Mouse (Mus musculus) ES-Bruce4 (cell line): ENCODE data around the gene Hsd17b14. TPM values are rescaled to one million over a fixed set of nuclear protein-coding genes. Genes with fewer than 3 reads are reported as not detected.

Source experiments
- H3K27ac ChIP-seq: 2 replicates; pipeline ENCODE4 v1.5.1; 2012; ENCODE audit warnings: low read length, inconsistent platforms; ENCODE audit not compliant: insufficient read depth
- H3K27me3 ChIP-seq: 2 replicates; pipeline ENCODE4 v1.6.1; 2012; ENCODE audit warnings: mild to moderate bottlenecking, low read length, inconsistent platforms; ENCODE audit not compliant: control insufficient read depth, poor library complexity, insufficient read depth, severe bottlenecking
- H3K36me3 ChIP-seq: 2 replicates; pipeline ENCODE4 v1.6.1; 2012; ENCODE audit warnings: inconsistent platforms, mild to moderate bottlenecking, low read length, moderate library complexity; ENCODE audit not compliant: control insufficient read depth, poor library complexity, insufficient read depth, severe bottlenecking
- H3K4me1 ChIP-seq: one replicate; pipeline ENCODE4 v1.8.1; 2011; ENCODE audit warnings: low read length; ENCODE audit not compliant: control insufficient read depth, insufficient read depth
- H3K4me3 ChIP-seq: 2 replicates; pipeline ENCODE4 v1.5.1; 2011; ENCODE audit warnings: low read depth, mild to moderate bottlenecking, low read length
- H3K9ac ChIP-seq: 2 replicates; pipeline ENCODE4 v1.6.1; 2012; ENCODE audit warnings: low read depth, mild to moderate bottlenecking, inconsistent platforms; ENCODE audit not compliant: poor library complexity, severe bottlenecking
- H3K9me3 ChIP-seq: replicated peaks from 2 replicates; pipeline ENCODE4 v1.6.1; 2012; ENCODE audit warnings: mild to moderate bottlenecking, low read length, inconsistent platforms; ENCODE audit not compliant: control insufficient read depth, poor library complexity, insufficient read depth, severe bottlenecking
- CTCF ChIP-seq: IDR thresholded peaks from one replicate; pipeline ENCODE4 v1.8.1; 2011; ENCODE audit warnings: low read depth, low read length
- EP300 ChIP-seq: IDR thresholded peaks from 2 replicates; pipeline ENCODE4 v1.6.1; 2011; ENCODE audit warnings: low read depth, low read length; ENCODE audit not compliant: insufficient read depth
- POLR2A ChIP-seq: IDR thresholded peaks from one replicate; pipeline ENCODE4 v1.8.1; 2011; ENCODE audit warnings: low read length; ENCODE audit not compliant: insufficient read depth
- polyA plus RNA-seq: library from polyadenylated mRNA; stranded (reverse); fragments of >200 nt; gene quantifications from 2 replicates; pipeline ENCODE4 v1.2.4, GENCODE M21; 2011; ENCODE audit warnings: low read depth; ENCODE audit not compliant: missing spikeins, insufficient read depth, insufficient read length

The Hsd17b14 gene
- polyA plus RNA-seq, 1 experiment: 55.0 TPM

DNA sequence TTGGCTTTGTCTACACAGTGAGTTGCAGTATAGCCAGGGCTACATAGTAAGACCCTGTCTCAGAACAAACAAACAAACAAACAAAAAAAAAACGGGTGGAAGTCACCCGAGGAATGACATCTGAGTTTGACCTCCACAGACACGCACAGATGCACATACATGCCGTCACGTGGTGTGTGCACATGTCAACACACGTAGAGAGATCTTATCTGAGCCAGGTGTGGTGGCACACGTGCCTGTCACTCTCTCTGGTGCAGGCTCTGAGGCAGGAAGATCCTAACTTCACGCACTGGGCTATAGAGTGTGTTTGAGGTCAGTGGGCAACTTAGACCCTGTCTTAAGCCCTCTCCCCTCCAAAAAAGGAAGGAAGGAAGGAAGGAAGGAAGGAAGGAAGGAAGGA, 19.3 kb downstream of the Hsd17b14 start:
- no peaks in the 10 kb centered on the region for H3K27me3 ChIP-seq
- no peaks in the 10 kb centered on the region for H3K9me3 ChIP-seq
- TF ChIP-seq CTCF (no peak), POLR2A (no peak)
- H3K9ac ChIP-seq: 0 out of 2 replicates have a peak overlapping the region, but pooled peaks have one; percentile 77
- peaks cover 17% of the 10 kb centered on the region for H3K4me1 ChIP-seq
- peaks cover 19% of the 10 kb centered on the region for H3K36me3 ChIP-seq
- peak overlapping the region; percentile 100 for H3K27ac ChIP-seq
- H3K4me3 ChIP-seq: no peak overlapping the region

DNA sequence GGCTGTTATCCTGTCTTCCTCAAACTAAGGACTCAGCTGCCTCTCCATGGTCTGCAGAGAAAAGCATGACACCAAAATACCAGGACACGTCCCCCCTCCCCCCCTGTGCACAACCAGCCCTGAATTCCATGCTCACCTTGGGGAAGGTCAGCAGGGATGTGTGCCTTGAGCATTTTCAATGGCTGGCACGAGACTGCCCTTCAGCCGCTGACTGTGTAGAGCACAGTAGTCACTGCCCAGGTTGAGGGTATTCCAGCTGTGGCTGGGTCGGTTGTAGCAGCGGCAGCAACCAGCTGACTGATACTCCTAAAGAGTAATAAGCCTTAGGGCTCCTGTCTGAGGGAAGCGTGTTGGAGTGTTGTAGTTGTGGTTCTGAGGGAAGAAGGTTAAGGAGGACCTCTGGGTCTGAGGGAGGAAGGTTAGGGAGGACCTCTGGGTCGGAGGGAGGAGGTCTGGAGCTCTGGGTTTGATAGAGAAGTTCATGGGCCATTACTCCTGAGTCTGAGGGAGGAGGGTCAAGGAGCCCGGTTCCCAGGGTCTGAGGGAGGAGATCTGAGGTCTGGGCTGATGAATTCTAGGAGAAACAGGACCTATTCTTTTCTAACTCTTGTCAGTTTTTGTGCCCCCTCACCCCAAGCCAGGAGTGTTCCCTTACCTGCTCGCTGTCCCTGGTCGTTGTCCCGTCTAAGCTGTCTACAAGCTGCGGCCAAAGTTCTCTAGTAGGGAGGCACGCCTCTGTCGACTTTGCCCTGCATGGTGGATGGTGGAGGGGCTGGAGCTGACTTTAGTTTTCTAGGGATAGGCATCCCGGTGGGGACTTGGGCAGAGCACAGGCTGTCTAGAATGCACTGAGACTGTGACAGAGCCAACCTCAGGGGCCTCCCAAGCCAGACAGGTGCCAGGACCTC, 20.0 kb downstream of the Hsd17b14 start:
- Histone ChIP-seq H3K9me3 (no peaks in the 10 kb centered on the region), H3K4me3 (peak overlapping the region; percentile 24), H3K27ac (peak overlapping the region; percentile 100)

GRCm38 (mm10) chr7:45585923-45586322, 31.2 kb downstream of the Hsd17b14 start:
- Histone ChIP-seq H3K9me3 (no peaks in the 10 kb centered on the region), H3K4me3 (no peak overlapping the region), H3K36me3 (peaks cover 28% of the 10 kb centered on the region), H3K27me3 (no peaks in the 10 kb centered on the region), H3K4me1 (no peaks in the 10 kb centered on the region), H3K27ac (no peak overlapping the region), H3K9ac (no peak overlapping the region)
- TF ChIP-seq EP300 (no peak), CTCF (no peak), POLR2A (no peak)

More for the DNA sequence above, 20.0 kb downstream of the Hsd17b14 start:
- Histone ChIP-seq H3K4me1 (peaks cover 17% of the 10 kb centered on the region), H3K27me3 (no peaks in the 10 kb centered on the region), H3K36me3 (peaks cover 19% of the 10 kb centered on the region), H3K9ac (peak overlapping the region; percentile 57)
- peak; percentile 84 for TF ChIP-seq EP300
- TF ChIP-seq CTCF: no peak
- TF ChIP-seq POLR2A: no peak

- Histone ChIP-seq H3K27me3 (no peaks in the 10 kb centered on the region), H3K36me3 (peaks cover 19% of the 10 kb centered on the region), H3K9me3 (no peaks in the 10 kb centered on the region), H3K4me3 (no peak overlapping the region), H3K27ac (no peak overlapping the region), H3K9ac (no peak overlapping the region), H3K4me1 (no peaks in the 10 kb centered on the region)
- TF ChIP-seq CTCF (no peak), EP300 (no peak), POLR2A (no peak)
These were observed 33.2 kb downstream of the Hsd17b14 start for GRCm38 (mm10) chr7:45587631-45588592.

GRCm38 (mm10) chr7:45589173-45589572, 34.5 kb downstream of the Hsd17b14 start:
- no peak overlapping the region for H3K9ac ChIP-seq
- no peaks in the 10 kb centered on the region for H3K27me3 ChIP-seq
- H3K4me3 ChIP-seq: peak overlapping the region; percentile 18; the same call in 1 of the 2 replicates
- H3K9me3 ChIP-seq: no peaks in the 10 kb centered on the region
- TF ChIP-seq POLR2A (no peak), CTCF (peak; percentile 95)
- H3K27ac ChIP-seq: no peak overlapping the region
- peaks cover 17% of the 10 kb centered on the region for H3K36me3 ChIP-seq
- H3K4me1 ChIP-seq: no peaks in the 10 kb centered on the region
